Mouse (Mus musculus): ENCODE results near the gene Olfr970.
"Not testable (repeated sequence)": the region's sequence is repeated elsewhere in the genome, so short reads cannot be mapped to it uniquely, and the experiment has no call there.

Gene Olfr970

DNA sequence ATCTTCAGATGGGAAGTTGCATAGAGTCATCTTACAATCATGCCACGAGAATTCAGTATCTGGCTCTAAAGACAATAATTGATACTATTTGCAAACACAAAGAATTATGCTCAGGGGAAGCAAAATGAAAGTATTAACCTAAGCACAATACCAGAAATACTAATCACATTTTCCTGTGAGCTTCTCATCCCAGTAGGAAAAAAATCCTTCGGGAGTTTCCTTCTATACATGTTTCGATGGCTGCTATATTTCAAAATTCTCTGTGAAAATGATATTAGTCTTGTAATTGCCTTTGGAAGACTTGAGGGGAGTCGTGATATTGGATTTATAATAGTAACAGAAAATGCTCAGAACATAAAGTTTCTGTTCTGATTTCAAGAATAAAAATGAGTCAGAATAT, at the start of gene Olfr970:
Olfr970 (plus strand) TSS at position 301 of the 400 bp plus-strand sequence.
- no peak for DNase-seq (ENCODE audit: low spot score in 2 of 2)

DNA sequence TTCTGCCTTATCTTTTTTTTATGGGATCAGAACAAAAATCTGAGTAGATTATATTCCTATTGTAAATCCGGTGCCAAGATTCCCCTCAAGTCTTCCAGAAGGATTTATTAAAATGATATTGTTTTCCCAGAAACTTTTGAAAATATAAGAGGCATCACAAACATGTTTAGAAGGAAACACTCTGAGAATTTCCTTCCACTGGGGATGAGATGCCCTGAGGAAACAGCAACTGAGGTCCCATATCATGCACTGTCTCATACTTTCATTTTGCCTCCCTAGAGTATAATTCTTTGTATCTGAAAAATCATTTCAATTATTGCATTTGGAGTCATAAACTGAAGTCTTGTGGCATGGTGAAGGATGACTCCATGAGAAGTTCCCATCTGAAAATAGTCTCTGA, 25.5 kb upstream of the Olfr970 start, which contains the start of gene Olfr968:
Olfr968 (minus strand) TSS at position 101 of the 400 bp plus-strand sequence.
- no peak for DNase-seq (ENCODE audit: low spot score in 2 of 2)

DNA sequence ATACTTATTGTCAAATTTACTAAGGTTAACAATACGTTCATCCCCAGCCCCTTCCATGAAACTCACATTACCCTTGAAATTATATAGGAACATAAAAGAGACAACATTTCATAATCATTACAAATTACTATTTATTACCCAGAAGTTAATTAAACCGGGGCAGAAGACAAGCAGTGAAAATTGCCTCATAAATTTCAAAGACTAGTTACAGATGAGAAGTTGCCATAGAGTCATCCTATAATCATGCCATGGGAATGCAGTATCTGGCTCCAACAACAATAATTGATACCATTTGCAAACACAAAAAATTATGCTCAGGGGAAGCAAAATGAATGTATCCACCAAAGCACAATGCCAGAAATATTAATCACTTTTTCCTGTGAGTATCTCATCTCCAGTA, 18.1 kb upstream of the Olfr970 start, which contains the start of gene Olfr969:
Olfr969 (plus strand) TSS at position 388 of the 400 bp plus-strand sequence.
- DNase-seq (ENCODE audit: low spot score in 2 of 2): no peak

DNA sequence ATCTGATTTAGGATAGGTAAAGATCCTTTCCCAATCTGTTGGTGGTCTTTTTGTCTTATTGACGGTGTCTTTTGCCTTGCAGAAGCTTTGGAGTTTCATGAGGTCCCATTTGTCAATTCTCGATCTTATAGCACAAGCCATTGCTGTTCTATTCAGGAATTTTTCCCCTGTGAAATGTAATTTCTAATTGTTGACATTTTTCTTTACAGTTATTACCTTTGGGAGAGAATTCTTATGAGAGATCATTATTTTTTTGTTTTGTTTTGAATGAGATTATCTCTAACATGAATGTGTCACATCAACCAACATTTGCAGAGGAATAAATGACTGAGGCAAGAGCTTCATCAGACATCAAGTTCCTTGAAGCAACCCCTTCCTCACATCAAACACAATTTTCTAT, 27.9 kb downstream of the Olfr970 start, which contains the start of gene Olfr971:
Olfr971 (plus strand) TSS at position 301 of the 400 bp plus-strand sequence.
- DNase-seq (ENCODE audit: low spot score in 2 of 2): not testable (repeated sequence)

DNA sequence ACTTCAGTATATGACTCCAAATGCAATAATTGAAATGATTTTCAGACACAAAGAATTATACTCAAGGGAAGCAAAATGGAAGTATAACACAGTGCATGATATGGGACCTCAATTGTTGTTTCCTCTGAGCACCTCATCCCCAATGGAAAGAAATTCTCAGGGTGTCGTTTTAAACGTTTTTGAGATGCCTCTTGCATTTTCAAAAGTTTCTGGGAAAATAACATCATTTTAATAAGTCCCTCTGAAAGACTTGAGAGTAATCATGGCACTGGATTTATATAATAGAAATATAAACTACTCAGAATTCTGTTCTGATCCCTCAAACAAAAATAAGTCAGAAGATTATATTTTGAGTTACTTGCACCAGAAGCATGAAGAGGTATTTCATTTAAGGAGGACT, 57.5 kb downstream of the Olfr970 start, which contains the start of gene Olfr972:
Olfr972 (plus strand) TSS at position 301 of the 400 bp plus-strand sequence.
- DNase-seq (ENCODE audit: low spot score in 2 of 2): no peak

All from right cerebral cortex, postnatal 36 days (tissue).